Mouse (Mus musculus) heart, postnatal 0 days (tissue): ENCODE results near the gene Emc1. TPM values are rescaled to one million over a fixed set of nuclear protein-coding genes. Genes with fewer than 3 reads are reported as not detected.
A peak's percentile ranks its signal among the peaks of the same experiment; 100 is the strongest.

Source experiments
- ATAC-seq: fragments of 200-750 bp; cut with Nextera tagmentation; 2 replicates; pipeline ENCODE4 v1.8.0; 2017; ENCODE audit warnings: low read depth, moderate number of reproducible peaks, moderate library complexity; ENCODE audit not compliant: insufficient read depth
- DNase-seq: peaks from one replicate; pipeline ENCODE4 v3.0.0-alpha.2; 2016; ENCODE audit warnings: low spot score
- H3K27ac ChIP-seq: fragments of 300-500 bp; sonication (generic); 2 replicates; pipeline ENCODE4 v1.5.1; 2014; ENCODE audit warnings: low read depth, mild to moderate bottlenecking
- H3K27me3 ChIP-seq: fragments of 300-500 bp; sonication (generic); 2 replicates; pipeline ENCODE4 v1.6.1; 2014; ENCODE audit warnings: low read length, mixed read lengths; ENCODE audit not compliant: control insufficient read depth, insufficient read depth
- H3K36me3 ChIP-seq: fragments of 300-500 bp; sonication (generic); replicated peaks from 2 replicates; pipeline ENCODE4 v1.6.1; 2014; ENCODE audit warnings: low read length, mixed read lengths; ENCODE audit not compliant: control insufficient read depth, insufficient read depth
- H3K4me1 ChIP-seq: fragments of 300-500 bp; sonication (generic); 2 replicates; pipeline ENCODE4 v1.6.1; 2014; ENCODE audit warnings: antibody characterized with exemption; ENCODE audit not compliant: control insufficient read depth, insufficient read depth
- H3K4me2 ChIP-seq: fragments of 300-500 bp; sonication (generic); 2 replicates; pipeline ENCODE4 v1.6.1; 2014; ENCODE audit warnings: low read depth, mild to moderate bottlenecking, low read length, moderate library complexity
- H3K4me3 ChIP-seq: fragments of 300-500 bp; sonication (generic); 2 replicates; pipeline ENCODE4 v1.5.1; 2014; ENCODE audit warnings: low read depth, low read length
- H3K9ac ChIP-seq: fragments of 300-500 bp; sonication (generic); replicated peaks from 2 replicates; pipeline ENCODE4 v1.6.1; 2014; ENCODE audit warnings: low read depth, low read length, mixed read lengths
- H3K9me3 ChIP-seq: fragments of 300-500 bp; sonication (generic); replicated peaks from 2 replicates; pipeline ENCODE4 v1.6.1; 2016; ENCODE audit warnings: low read length; ENCODE audit not compliant: control insufficient read depth
- CTCF ChIP-seq: IDR thresholded peaks from 2 replicates; pipeline ENCODE4 v1.5.1; 2016; ENCODE audit warnings: antibody characterized with exemption, control low read depth, low read depth
- EP300 ChIP-seq: IDR thresholded peaks from 2 replicates; pipeline ENCODE4 v1.6.1; 2016; ENCODE audit warnings: antibody characterized with exemption, low read depth
- WGBS: fragments of 180-500 bp; shearing (Covaris S2); extraction: QIAGEN DNeasy Blood & Tissue Kit; methylation state at CpG from one replicate; pipeline ENCODE4 v1.1.7; 2014; 5-methylcytosine and 5-hydroxymethylcytosine counted together
- polyA plus RNA-seq: library from polyadenylated mRNA; unstranded; fragments of >200 nt; fragmentation: Nextera tagmentation; extraction: Ambion mirVana; gene quantifications from 2 replicates; pipeline ENCODE4 v1.2.1, GENCODE M21; 2015
- total RNA-seq: library from RNA; depleted of rRNA; stranded (reverse); fragments of >200 nt; gene quantifications from 2 replicates; pipeline ENCODE4 v1.2.3, GENCODE M21; 2014; ENCODE audit warnings: low replicate concordance

Emc1 gene
- total and polyA plus RNA-seq, 2 experiments from 2014 or later = 25.3 to 41.5 TPM

- no peaks in the 10 kb centered on the region for H3K9me3 ChIP-seq
- H3K4me2 ChIP-seq = no peak overlapping the region
- no peaks in the 10 kb centered on the region for H3K36me3 ChIP-seq
- no peak for ATAC-seq
- no peak for DNase-seq
- H3K4me1 ChIP-seq = no peaks in the 10 kb centered on the region
- no peak for TF ChIP-seq CTCF
- no peak for TF ChIP-seq EP300
- H3K9ac ChIP-seq = no peak overlapping the region
- no peak overlapping the region for H3K27ac ChIP-seq
- WGBS = 69% methylated on average over 4 of the region's 4 CpGs
- 0 out of 2 replicates have a peak, but pooled peaks cover 3% of the 10 kb centered on the region for H3K27me3 ChIP-seq
- H3K4me3 ChIP-seq = no peak overlapping the region
These were observed 11.6 kb upstream of the Emc1 start for GRCm38 (mm10) chr4:139340835-139341234.

GRCm38 (mm10) chr4:139341556-139342233 is 10.7 kb upstream of the Emc1 start:
- H3K27me3 ChIP-seq = 0 out of 2 replicates have a peak, but pooled peaks cover 3% of the 10 kb centered on the region
- TF ChIP-seq EP300 = no peak
- no peak for TF ChIP-seq CTCF
- no peaks in the 10 kb centered on the region for H3K9me3 ChIP-seq
- no peak overlapping the region for H3K4me3 ChIP-seq
- ATAC-seq (no peak), DNase-seq (no peak)
- H3K36me3 ChIP-seq = peaks cover 2% of the 10 kb centered on the region
- no peaks in the 10 kb centered on the region for H3K4me1 ChIP-seq
- H3K4me2 ChIP-seq = no peak overlapping the region
- H3K9ac ChIP-seq = no peak overlapping the region
- no peak overlapping the region for H3K27ac ChIP-seq
- WGBS = 59% methylated on average over 7 of the region's 7 CpGs

GRCm38 (mm10) chr4:139343718-139344117 is 8.7 kb upstream of the Emc1 start:
- WGBS = 24% methylated on average over 5 of the region's 5 CpGs
- no peak overlapping the region for H3K4me2 ChIP-seq
- no peaks in the 10 kb centered on the region for H3K4me1 ChIP-seq
- TF ChIP-seq EP300 (no peak), CTCF (no peak)
- H3K27ac ChIP-seq = no peak overlapping the region
- H3K9me3 ChIP-seq = no peaks in the 10 kb centered on the region
- H3K4me3 ChIP-seq = no peak overlapping the region
- no peaks in the 10 kb centered on the region for H3K27me3 ChIP-seq
- peaks cover 21% of the 10 kb centered on the region for H3K36me3 ChIP-seq
- DNase-seq (no peak), ATAC-seq (no peak)
- H3K9ac ChIP-seq = no peak overlapping the region

- 82% methylated on average over 23 of the region's 23 CpGs for WGBS
- Histone ChIP-seq H3K9ac (no peak overlapping the region), H3K4me3 (no peak overlapping the region), H3K27ac (no peak overlapping the region), H3K9me3 (no peaks in the 10 kb centered on the region), H3K36me3 (peaks cover 31% of the 10 kb centered on the region), H3K27me3 (no peaks in the 10 kb centered on the region), H3K4me1 (no peaks in the 10 kb centered on the region), H3K4me2 (no peak overlapping the region)
- ATAC-seq (no peak), DNase-seq (no peak)
- TF ChIP-seq EP300 (no peak), CTCF (no peak)
These were observed 6.9 kb upstream of the Emc1 start for GRCm38 (mm10) chr4:139345416-139346019.

- WGBS = 0% methylated on average over 7 of the region's 7 CpGs
- 0 out of 2 replicates have a peak, but pooled peaks have one; percentile 16 for ATAC-seq
- H3K4me3 ChIP-seq = peak overlapping the region; percentile 73
- H3K4me2 ChIP-seq = peak overlapping the region; percentile 88
- H3K27me3 ChIP-seq = no peaks in the 10 kb centered on the region
- TF ChIP-seq EP300 = no peak
- no peak for TF ChIP-seq CTCF
- H3K9me3 ChIP-seq = no peaks in the 10 kb centered on the region
- no peak for DNase-seq
- H3K9ac ChIP-seq = peak overlapping the region; percentile 83
- H3K36me3 ChIP-seq = peaks cover 40% of the 10 kb centered on the region
- H3K27ac ChIP-seq = peak overlapping the region; percentile 96
- peaks cover 18% of the 10 kb centered on the region for H3K4me1 ChIP-seq
These were observed 445 bp downstream of the Emc1 start for GRCm38 (mm10) chr4:139352832-139353231.
